Mouse (Mus musculus) inflammation-experienced regulatory T-cells, adult 6 months (primary cell): ENCODE results near the gene 1700037C18Rik. TPM values are rescaled to one million over a fixed set of nuclear protein-coding genes. Genes with fewer than 3 reads are reported as not detected.
A peak's percentile ranks its signal among the peaks of the same experiment; 100 is the strongest.
"Not testable (repeated sequence)": the region's sequence is repeated elsewhere in the genome, so short reads cannot be mapped to it uniquely, and the experiment has no call there.

ENCODE experiments used
- ATAC-seq: one replicate; pipeline ENCODE4 v1.8.0; 2017
- polyA plus RNA-seq, 3 experiments: library from polyadenylated mRNA; unstranded; fragments of 100-300 nt; shearing (Covaris generic); gene quantifications; one replicate each; pipeline ENCODE4 v1.2.1; 2017

1700037C18Rik gene
- polyA plus RNA-seq, 3 experiments from 2014 or later, result 7.4 to 11.7 (median 9.6) TPM

DNA sequence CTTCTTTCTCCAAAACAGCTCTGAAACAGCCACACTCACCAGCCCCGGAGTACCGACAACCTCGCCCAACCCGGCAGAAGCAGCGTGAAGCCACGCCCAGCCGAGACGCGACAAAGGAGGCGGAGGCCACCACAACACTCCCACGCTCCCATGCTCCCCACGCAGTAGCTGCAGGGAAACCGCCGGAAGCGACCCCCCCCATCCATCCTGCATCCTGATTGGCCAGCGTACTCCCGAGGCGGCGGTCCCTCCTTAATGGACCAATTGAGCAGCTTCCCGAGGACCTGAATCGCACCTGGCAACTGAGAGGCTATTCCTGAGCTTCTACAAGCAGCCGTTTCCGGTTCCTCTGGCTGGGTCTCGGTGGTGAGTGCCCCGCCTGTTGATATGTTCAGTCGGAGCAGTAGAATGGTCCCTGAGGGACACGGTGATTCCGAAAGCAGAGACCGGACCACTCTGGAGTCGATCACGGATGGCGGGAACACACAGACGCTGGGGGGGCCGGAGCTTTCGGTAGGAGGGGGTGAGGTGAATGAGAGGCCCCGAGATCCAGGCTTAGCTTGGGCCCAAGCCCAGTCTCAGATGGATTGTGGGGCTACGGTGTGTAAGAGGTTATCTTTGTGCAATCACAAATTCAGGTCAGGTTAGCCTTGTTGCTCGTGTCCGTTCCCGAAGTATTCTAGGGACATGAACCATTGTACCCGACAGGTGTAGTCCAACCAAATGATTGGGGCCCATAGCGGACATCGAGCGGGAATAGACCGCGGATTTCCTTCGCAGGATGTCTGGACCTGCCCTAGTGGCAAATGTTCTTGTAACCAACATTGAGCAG, 36.1 kb downstream of the 1700037C18Rik start, which contains the start of gene Naa60:
Gene Naa60 (plus strand): TSS at position 160 of the 832 bp plus-strand sequence.
- peak; percentile 94 for ATAC-seq

- ATAC-seq, result no peak
These were observed 36.7 kb downstream of the 1700037C18Rik start for GRCm38 (mm10) chr16:3871815-3872214.

- no peak for ATAC-seq
These were observed 49.2 kb downstream of the 1700037C18Rik start for GRCm38 (mm10) chr16:3859254-3859653.

DNA sequence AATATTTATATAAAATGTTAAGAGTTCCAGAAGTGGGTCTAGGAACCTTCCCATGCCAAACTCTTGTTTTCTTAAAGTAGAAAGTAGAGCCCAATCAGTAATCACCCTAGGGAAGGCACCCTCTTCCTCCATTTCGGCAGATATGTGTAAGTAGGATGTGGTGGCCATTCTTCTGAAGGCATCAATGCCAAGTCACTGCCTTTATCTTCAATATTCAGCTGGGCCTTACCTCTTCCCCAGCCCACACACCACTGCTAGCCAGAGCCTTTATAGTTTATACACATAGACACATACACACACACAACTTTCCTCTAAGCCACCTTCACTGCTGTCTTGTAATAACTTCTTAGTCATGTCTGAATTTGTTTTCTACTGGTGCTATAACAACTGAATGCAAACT, 52.7 kb downstream of the 1700037C18Rik start:
- no peak for ATAC-seq

DNA sequence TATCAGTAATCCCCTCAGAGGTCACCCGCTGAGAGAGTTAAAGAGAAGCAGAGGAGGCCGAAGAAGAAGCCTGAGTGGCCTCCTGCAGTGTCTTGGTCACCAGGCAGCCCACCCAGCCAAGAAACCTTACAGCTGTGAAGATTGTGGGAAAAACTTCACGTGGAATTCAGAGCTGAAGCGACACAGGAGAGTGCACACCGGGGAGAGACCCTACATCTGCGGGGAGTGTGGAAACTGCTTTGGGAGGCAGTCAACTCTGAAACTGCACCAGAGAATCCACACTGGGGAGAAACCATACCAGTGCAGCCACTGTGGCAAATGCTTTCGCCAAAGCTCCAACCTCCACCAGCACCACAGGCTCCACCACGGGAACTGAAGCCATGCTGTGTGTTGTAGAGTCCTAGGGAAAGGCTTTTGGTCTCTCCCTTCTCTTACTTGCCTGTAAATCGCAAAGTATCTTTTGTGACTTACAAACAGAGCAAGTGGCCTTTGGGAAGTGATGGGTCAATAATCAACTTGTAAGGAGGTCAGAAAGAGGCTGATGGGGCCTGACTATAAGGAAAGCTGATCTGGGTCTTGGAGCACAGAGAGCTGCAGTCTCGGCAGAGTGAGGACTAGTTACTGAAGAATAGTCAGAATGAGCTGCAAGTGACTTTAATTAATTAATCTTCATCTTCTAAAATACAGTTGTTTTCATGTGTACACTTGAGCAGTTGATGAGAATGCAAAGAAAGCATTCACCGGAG, 53.9 kb downstream of the 1700037C18Rik start:
- ATAC-seq, result no peak

GRCm38 (mm10) chr16:3852586-3852985, 55.9 kb downstream of the 1700037C18Rik start:
- ATAC-seq, result no peak

DNA sequence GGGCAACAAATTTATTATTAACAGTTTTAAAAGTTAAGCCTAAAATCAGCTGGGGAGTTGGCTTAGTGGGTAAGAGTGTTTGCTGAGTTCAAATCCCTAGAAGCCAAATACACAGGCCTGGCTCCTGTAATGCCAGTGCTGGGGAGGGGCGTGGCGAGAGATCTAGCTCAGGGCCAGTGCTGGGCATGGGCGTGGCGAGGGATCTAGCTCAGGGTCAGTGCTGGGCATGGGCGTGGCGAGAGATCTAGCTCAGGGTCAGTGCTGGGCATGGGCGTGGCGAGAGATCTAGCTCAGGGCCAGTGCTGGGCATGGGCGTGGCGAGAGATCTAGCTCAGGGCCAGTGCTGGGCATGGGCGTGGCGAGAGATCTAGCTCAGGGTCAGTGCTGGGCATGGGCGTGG, 57.2 kb downstream of the 1700037C18Rik start:
- not testable (repeated sequence) for ATAC-seq

- ATAC-seq, result no peak
These were observed 60.1 kb downstream of the 1700037C18Rik start for GRCm38 (mm10) chr16:3848416-3848815.

DNA sequence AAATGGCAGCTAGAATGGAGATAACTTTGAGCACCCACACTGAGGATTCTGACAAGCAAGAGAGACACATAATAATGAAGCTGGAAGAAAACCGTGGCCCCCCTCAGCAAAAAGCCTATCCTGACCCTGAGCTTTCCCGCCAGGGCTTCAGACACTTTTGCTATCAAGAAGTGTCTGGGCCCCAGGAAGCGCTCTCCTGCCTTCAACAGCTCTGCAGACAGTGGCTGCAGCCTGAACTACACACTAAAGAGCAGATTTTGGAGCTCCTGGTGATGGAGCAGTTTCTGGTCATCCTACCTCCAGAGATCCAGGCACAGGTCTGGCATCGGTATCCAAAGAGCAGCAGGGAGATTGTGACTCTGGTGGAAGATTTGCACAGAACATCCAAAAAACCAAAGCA, 60.6 kb downstream of the 1700037C18Rik start:
- ATAC-seq, result no peak

DNA sequence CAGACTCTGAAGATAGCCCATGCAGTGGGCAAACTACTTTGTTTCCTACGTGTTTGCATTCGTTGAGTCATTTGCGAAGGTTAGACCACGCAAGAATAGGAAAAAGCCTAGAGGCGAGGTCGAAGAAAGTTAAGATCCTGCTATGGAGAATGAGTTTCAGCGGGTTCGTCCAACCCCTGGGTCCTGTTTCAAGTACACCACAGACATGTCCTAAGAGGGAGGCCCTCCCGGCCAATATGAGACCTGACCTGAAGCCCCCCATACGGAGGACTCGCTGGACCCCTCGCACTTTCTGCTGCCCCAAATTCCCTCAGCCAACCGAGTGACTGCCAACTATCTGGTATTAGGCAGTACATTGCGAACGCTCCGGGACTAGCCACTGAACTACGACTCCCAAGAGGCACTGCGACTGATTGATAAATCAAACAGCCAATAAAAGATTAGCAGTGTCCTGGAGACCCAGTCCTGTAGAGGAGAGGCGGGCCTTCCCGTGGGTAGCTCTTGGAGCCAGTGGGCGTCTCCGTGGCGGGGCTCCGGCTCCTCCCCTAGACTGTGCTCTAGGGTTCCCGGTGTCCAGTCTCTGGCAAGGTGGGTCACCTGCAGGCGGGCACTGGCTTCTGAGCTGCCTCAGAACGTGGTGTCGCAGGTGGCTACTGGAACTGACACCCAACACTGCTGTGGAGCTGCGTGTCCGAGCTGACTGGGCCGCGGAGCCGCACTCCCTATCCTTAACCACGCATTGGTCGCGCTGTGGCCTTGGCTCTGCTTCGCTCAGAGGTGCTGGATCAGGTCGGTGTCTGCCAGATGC, 61.6 kb downstream of the 1700037C18Rik start, which contains the start of gene Zfp174:
Gene Zfp174 (plus strand): TSS at position 558 of the 808 bp plus-strand sequence.
- peak; percentile 100 for ATAC-seq

Other genes starting within 250 kb of the 1700037C18Rik start
- not detected for gene Mefv, start 190.6 kb downstream of the 1700037C18Rik start, polyA plus RNA-seq
- 100 to 1,000 TPM in 1 of 3 experiments, 10 to 100 TPM in 2; 72.2 to 148 (median 96.6) TPM for gene Zfp263, start 164.6 kb downstream of the 1700037C18Rik start, polyA plus RNA-seq
- not detected for gene Olfr15, start 77.8 kb downstream of the 1700037C18Rik start, polyA plus RNA-seq
- under 1 TPM; 0.48 to 0.80 (median 0.52) TPM for gene Zfp174, start 61.4 kb downstream of the 1700037C18Rik start, polyA plus RNA-seq
- gene Naa60, start 36.3 kb downstream of the 1700037C18Rik start, polyA plus RNA-seq, result 100 to 1,000 TPM; 106 to 119 (median 107) TPM
- 10 to 100 TPM; 11.4 to 14.1 (median 12.6) TPM for gene Zfp597, start 24.1 kb downstream of the 1700037C18Rik start, polyA plus RNA-seq
- gene Gm20695, start 24.0 kb downstream of the 1700037C18Rik start, polyA plus RNA-seq, result 1 to 10 TPM; 3.2 to 5.6 (median 3.9) TPM
- 10 to 100 TPM; 24.9 to 44.3 (median 33.9) TPM for gene Cluap1, start 112 bp upstream of the 1700037C18Rik start, polyA plus RNA-seq
- gene Nlrc3, start 67.9 kb upstream of the 1700037C18Rik start, polyA plus RNA-seq, result 10 to 100 TPM; 58.8 to 82.4 (median 67.8) TPM
- 10 to 100 TPM; 15.0 to 28.4 (median 15.6) TPM for gene Slx4, start 95.1 kb upstream of the 1700037C18Rik start, polyA plus RNA-seq
- 10 to 100 TPM in 1 of 3 experiments, 1 to 10 TPM in 2; 2.8 to 10.9 (median 5.0) TPM for gene Dnase1, start 128.3 kb upstream of the 1700037C18Rik start, polyA plus RNA-seq
- gene Trap1, start 169.1 kb upstream of the 1700037C18Rik start, polyA plus RNA-seq, result 10 to 100 TPM; 56.4 to 82.6 (median 68.1) TPM